Mouse (Mus musculus) hindbrain, embryonic 14.5 days (tissue): ENCODE results near the gene Dip2c. TPM values are rescaled to one million over a fixed set of nuclear protein-coding genes. Genes with fewer than 3 reads are reported as not detected.

ENCODE experiments used
- ATAC-seq: fragments of 200-750 bp; cut with Nextera tagmentation; 2 replicates; pipeline ENCODE4 v1.8.0; 2017; ENCODE audit warnings: moderate number of reproducible peaks, mild to moderate bottlenecking, moderate TSS enrichment, moderate library complexity; ENCODE audit not compliant: low FRiP score
- DNase-seq: peaks from one replicate; pipeline ENCODE4 v3.0.0-alpha.2; 2015; ENCODE audit warnings: low spot score
- H3K27ac ChIP-seq: fragments of 300-500 bp; sonication (generic); 2 replicates; pipeline ENCODE4 v1.5.1; 2014; ENCODE audit warnings: mild to moderate bottlenecking, moderate library complexity
- H3K27me3 ChIP-seq: fragments of 300-500 bp; sonication (generic); 2 replicates; pipeline ENCODE4 v1.6.1; 2014; ENCODE audit warnings: mild to moderate bottlenecking, low read length, mixed read lengths; ENCODE audit not compliant: control insufficient read depth, insufficient read depth
- H3K36me3 ChIP-seq: fragments of 300-500 bp; sonication (generic); replicated peaks from 2 replicates; pipeline ENCODE4 v1.6.1; 2014; ENCODE audit not compliant: control insufficient read depth, insufficient read depth
- H3K4me1 ChIP-seq: fragments of 300-500 bp; sonication (generic); replicated peaks from 2 replicates; pipeline ENCODE4 v1.6.1; 2014; ENCODE audit warnings: antibody characterized with exemption, low read length, mixed read lengths; ENCODE audit not compliant: control insufficient read depth, insufficient read depth
- H3K4me2 ChIP-seq: fragments of 300-500 bp; sonication (generic); replicated peaks from 2 replicates; pipeline ENCODE4 v1.6.1; 2014; ENCODE audit warnings: mild to moderate bottlenecking, moderate library complexity
- H3K4me3 ChIP-seq: fragments of 300-500 bp; sonication (generic); replicated peaks from 2 replicates; pipeline ENCODE4 v1.5.1; 2014; ENCODE audit warnings: mild to moderate bottlenecking, low read length
- H3K9ac ChIP-seq: fragments of 300-500 bp; sonication (generic); 2 replicates; pipeline ENCODE4 v1.6.1; 2014
- H3K9me3 ChIP-seq: fragments of 300-500 bp; sonication (generic); 2 replicates; pipeline ENCODE4 v1.6.1; 2016; ENCODE audit warnings: low read length; ENCODE audit not compliant: control insufficient read depth
- WGBS: fragments of 180-500 bp; shearing (Covaris S2); extraction: QIAGEN DNeasy Blood & Tissue Kit; methylation state at CpG from one replicate; pipeline ENCODE4 v1.1.7; 2014; 5-methylcytosine and 5-hydroxymethylcytosine counted together
- polyA plus RNA-seq: library from polyadenylated mRNA; unstranded; fragments of >200 nt; fragmentation: Nextera tagmentation; extraction: Ambion mirVana; gene quantifications from 2 replicates; pipeline ENCODE4 v1.2.1, GENCODE M21; 2014

The Dip2c gene
- 24.0 and 25.7 TPM in 2 replicates for polyA plus RNA-seq

DNA sequence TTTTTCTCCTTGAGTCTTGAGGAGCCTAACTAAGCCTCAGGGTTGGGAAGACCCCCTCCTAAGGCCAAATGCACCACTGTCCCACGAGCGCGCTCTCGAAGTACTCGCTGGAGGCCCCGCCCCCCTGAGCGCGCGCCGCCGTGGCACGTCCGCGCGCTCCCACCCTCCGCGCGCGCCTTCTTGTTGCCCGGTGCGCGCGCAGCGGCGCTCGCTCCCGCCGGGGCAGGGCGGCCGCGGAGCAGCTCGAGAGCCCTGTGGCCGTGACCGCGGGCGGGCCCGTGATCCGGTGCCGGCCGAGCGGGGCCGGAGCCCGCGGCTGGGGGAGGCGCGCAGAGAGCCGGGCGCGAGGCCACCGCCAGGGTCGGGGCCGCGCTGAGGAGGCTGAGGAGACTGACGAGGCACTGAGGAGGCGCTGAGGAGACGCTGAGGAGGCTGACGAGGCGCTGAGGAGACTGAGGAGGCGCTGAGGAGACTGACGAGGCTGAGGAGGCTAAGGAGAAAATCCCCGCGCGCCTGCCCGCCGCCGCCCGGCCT is at the start of gene Dip2c:
Dip2c (plus strand) TSS at position 207 of the 534 bp plus-strand sequence.
- H3K4me2 ChIP-seq = peak within 1 kb of the TSS; percentile 76
- H3K27ac ChIP-seq = peak within 1 kb of the TSS; percentile 99
- ATAC-seq (peak; percentile 92), DNase-seq (peak; percentile 94)
- no peaks in the 10 kb centered on the region for H3K36me3 ChIP-seq
- peaks cover 30% of the 10 kb centered on the region for H3K4me1 ChIP-seq
- H3K4me3 ChIP-seq = peak within 1 kb of the TSS; percentile 96
- WGBS = under 1% methylated on average over 65 of the region's 67 CpGs
- no peaks in the 10 kb centered on the region for H3K9me3 ChIP-seq
- H3K9ac ChIP-seq = peak within 1 kb of the TSS; percentile 99
- no peaks in the 10 kb centered on the region for H3K27me3 ChIP-seq

DNA sequence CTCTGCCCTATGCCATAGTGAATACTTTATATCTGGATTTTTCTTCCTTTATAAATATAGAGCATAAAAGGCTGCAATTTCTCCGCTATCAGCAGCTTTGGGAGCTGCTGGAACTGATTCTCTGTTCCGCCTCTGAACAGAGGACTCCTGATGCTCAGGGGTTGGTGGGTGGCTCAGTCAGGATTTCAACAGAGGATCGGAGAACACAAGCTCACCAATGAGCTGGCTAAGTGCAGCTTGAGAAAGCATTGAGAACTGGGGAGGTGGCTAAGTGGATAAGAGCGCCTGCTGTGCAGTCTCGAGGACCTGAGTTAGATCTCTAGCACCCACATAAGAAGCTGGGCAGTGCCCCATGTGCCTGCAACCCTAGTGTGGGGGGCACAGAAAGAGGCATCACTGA is 49.2 kb upstream of the Dip2c start:
- Histone ChIP-seq H3K4me3 (no peak overlapping the region), H3K36me3 (no peaks in the 10 kb centered on the region), H3K4me2 (no peak overlapping the region), H3K27ac (no peak overlapping the region), H3K9me3 (no peaks in the 10 kb centered on the region), H3K9ac (no peak overlapping the region), H3K27me3 (no peaks in the 10 kb centered on the region), H3K4me1 (no peaks in the 10 kb centered on the region)
- 80% methylated on average over 5 of the region's 5 CpGs for WGBS
- no peak for DNase-seq
- no peak for ATAC-seq

DNA sequence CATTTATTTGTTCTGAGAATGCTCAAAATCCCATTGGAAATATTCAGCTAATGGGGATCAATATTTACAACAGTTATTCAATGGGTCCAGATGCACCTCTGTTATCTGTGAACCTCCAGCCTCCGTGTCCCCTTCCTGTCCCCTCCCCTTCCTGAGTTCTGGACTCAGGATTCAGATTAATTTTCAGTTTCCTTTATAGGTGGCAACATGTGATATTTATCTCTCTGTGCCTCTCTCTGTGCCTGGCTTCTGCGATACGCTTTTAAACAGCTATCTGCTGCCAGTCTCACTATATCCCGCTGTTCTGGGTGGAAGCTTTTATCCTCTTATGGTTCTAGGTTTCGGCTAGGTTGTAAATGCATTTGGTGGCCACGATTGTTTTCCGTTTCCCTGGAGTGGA is 38.8 kb upstream of the Dip2c start:
- no peak overlapping the region for H3K27ac ChIP-seq
- H3K4me1 ChIP-seq = no peaks in the 10 kb centered on the region
- WGBS = 90% methylated on average over 7 of the region's 7 CpGs
- DNase-seq = no peak
- ATAC-seq = no peak
- H3K4me2 ChIP-seq = no peak overlapping the region
- H3K36me3 ChIP-seq = no peaks in the 10 kb centered on the region
- H3K4me3 ChIP-seq = no peak overlapping the region
- no peak overlapping the region for H3K9ac ChIP-seq
- H3K9me3 ChIP-seq = no peaks in the 10 kb centered on the region
- H3K27me3 ChIP-seq = no peaks in the 10 kb centered on the region

DNA sequence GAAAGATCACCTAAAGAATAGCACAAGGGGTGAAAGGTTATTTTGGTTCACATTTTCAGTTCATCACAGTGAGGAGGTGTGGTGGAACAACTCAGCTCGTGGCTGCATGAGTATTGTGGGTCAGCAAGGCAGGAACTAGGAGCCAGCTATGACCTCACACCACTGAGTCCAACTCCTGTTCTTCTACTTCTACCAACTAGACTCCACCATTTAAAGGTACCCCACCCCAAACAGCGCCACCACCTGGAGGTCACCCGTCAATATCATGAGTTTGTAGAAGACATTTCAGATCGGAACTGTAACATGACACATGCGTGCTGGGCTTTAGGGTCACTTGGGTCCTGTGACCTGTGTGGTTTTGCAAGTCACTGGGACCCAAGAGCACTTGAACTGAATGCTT is 37.2 kb upstream of the Dip2c start:
- no peaks in the 10 kb centered on the region for H3K9me3 ChIP-seq
- H3K27ac ChIP-seq = no peak overlapping the region
- H3K27me3 ChIP-seq = no peaks in the 10 kb centered on the region
- 87% methylated on average over 5 of the region's 5 CpGs for WGBS
- ATAC-seq (no peak), DNase-seq (no peak)
- H3K9ac ChIP-seq = no peak overlapping the region
- H3K4me1 ChIP-seq = no peaks in the 10 kb centered on the region
- no peak overlapping the region for H3K4me2 ChIP-seq
- no peak overlapping the region for H3K4me3 ChIP-seq
- H3K36me3 ChIP-seq = no peaks in the 10 kb centered on the region

DNA sequence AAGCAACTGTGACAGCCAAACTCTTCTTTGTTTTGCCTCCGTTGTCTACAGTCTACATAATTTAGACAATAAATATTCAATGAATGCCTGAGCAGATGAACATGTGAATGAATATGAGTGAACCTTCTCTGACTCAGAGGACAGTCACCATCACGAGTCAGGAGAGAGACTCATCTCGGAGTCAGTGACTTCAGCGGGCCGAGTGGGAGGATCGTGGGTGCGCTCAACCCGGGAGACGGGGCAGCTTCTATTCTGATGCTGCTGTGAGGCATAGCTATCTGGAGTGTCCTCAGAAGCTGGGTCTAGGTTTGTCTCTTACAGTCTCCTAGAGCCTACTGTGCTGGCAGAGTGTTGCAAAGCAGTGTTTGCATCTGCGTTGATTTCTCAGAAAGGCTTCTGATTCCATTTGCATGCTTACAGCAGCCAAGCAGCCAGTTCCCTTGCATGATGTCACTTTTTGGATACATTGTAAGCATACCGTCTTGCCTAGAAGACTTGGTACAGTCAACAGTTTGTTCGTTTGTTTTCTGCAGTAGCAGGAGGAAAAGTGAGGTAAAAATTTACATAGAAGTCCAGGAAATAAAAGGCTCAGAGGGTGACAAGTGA is 36.6 kb upstream of the Dip2c start:
- Histone ChIP-seq H3K4me1 (no peaks in the 10 kb centered on the region), H3K9ac (no peak overlapping the region), H3K27ac (no peak overlapping the region), H3K27me3 (no peaks in the 10 kb centered on the region), H3K4me3 (no peak overlapping the region), H3K36me3 (no peaks in the 10 kb centered on the region), H3K4me2 (no peak overlapping the region), H3K9me3 (no peaks in the 10 kb centered on the region)
- no peak for ATAC-seq
- no peak for DNase-seq
- 86% methylated on average over 12 of the region's 12 CpGs for WGBS

DNA sequence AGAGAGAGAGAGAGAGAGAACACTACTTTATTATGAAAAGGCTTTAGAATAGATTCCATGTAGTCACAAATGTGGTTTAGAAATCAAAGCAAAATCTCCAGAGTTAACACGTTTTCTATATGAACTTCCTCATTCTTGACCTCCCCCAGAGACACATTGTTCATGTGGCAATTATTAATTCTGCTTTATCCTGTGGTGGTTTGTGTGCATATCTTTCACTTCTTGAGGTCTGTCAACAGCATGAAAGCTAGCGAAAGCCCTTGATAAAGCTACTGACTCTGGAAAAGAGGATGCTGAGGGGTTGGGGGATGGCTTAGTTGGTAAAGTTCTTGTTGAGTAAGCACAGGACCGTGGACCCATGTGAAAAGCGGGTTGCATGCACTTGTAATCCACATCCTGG is 14.6 kb upstream of the Dip2c start:
- 76% methylated on average over 4 of the region's 4 CpGs for WGBS
- Histone ChIP-seq H3K9ac (no peak overlapping the region), H3K4me1 (no peaks in the 10 kb centered on the region), H3K27ac (no peak overlapping the region), H3K36me3 (no peaks in the 10 kb centered on the region), H3K4me3 (no peak overlapping the region), H3K27me3 (no peaks in the 10 kb centered on the region), H3K9me3 (no peaks in the 10 kb centered on the region), H3K4me2 (no peak overlapping the region)
- ATAC-seq (no peak), DNase-seq (no peak)

DNA sequence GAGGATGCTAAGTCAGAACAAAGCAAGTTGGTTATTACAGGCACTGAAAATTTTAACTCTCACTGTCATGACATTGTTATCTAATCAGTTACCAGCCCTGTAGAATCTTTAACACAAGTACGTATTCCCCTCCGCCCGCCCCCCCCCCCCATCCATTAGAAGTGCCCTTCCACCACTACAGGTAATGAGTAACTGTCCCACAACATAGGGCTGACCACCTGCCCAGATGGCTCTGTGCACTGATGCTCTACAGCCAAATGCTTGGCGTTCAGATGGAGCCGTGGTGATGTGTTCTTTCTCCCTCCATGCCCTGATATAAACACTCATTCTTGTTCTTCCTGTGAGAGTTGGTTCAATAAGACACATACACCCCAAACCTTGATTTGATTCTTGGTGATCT is 10.8 kb upstream of the Dip2c start:
- Histone ChIP-seq H3K9me3 (no peaks in the 10 kb centered on the region), H3K9ac (no peak overlapping the region), H3K4me3 (no peak overlapping the region), H3K27me3 (no peaks in the 10 kb centered on the region), H3K36me3 (no peaks in the 10 kb centered on the region), H3K4me2 (no peak overlapping the region), H3K4me1 (no peaks in the 10 kb centered on the region), H3K27ac (no peak overlapping the region)
- DNase-seq (no peak), ATAC-seq (no peak)
- 95% methylated on average over 5 of the region's 5 CpGs for WGBS

DNA sequence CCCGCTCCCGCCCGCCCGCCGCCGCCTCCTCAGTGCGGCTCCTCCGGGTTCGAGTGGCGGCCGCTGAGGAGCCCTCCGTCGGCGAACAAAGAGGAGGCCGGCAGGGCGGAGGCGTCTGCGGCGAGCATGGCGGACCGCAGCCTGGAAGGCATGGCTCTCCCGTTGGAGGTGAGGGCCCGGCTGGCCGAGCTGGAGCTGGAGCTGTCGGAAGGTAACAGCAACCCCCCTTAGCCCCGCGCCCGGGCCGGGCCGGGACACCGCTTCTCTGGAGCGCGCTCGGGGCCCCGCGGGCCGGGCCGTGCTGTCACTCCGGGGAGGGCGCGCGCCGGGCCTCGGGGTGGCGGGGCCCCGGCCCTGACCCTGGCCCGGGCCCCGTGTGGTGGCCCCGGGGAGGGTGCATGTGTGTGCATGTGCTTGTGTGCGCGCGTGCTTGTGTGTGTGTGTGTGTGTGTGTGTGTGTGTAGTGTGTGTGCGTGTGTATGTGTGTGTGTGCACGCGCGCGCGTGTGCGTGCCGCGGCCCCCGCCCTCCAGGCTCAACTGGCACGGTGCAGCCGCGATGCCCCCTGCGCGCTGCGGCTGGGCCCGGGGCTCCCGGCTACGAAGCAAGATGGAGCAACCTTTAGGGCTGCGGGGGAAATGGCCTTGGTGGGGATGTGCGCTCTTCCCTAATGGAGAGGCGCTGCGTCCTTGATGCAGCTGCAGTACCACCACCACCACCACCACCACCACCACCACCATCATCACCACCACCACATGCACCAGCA is 710 bp downstream of the Dip2c start:
- peak; percentile 63 for DNase-seq
- ATAC-seq = peak; percentile 82
- WGBS = under 1% methylated on average over 62 of the region's 75 CpGs
- Histone ChIP-seq H3K4me2 (peak overlapping the region; percentile 76), H3K27me3 (no peaks in the 10 kb centered on the region), H3K4me1 (peaks cover 35% of the 10 kb centered on the region), H3K9ac (peak overlapping the region; percentile 99), H3K4me3 (peak overlapping the region; percentile 96), H3K9me3 (no peaks in the 10 kb centered on the region), H3K36me3 (no peaks in the 10 kb centered on the region), H3K27ac (peak overlapping the region; percentile 99)

DNA sequence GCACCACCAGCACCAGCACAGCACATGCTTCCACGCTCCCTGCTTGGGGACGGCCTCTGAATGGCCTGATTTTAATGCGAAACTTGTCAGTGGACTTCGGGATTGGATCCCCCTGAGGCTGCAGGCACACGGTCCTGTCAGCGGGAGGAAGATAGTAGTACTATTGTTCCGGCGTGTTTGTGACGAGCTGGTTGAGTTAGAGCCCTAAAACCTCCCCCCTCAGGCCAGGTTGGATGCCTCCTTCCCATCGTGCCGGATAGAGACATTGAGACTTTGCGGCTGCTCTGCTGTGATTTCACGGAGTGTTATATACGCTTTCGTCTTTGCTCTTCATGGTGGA is 1.3 kb downstream of the Dip2c start:
- Histone ChIP-seq H3K4me1 (peaks cover 35% of the 10 kb centered on the region), H3K27ac (peak overlapping the region; percentile 99), H3K4me2 (peak overlapping the region; percentile 76), H3K36me3 (no peaks in the 10 kb centered on the region), H3K9ac (peak overlapping the region; percentile 99), H3K27me3 (no peaks in the 10 kb centered on the region), H3K4me3 (peak overlapping the region; percentile 96), H3K9me3 (no peaks in the 10 kb centered on the region)
- DNase-seq (no peak), ATAC-seq (no peak)
- WGBS = under 1% methylated on average over 15 of the region's 15 CpGs
